Mouse (Mus musculus) hindbrain, embryonic 16.5 days (tissue): Measurements from ENCODE around the gene Bicral. TPM values are rescaled to one million over a fixed set of nuclear protein-coding genes. Genes with fewer than 3 reads are reported as not detected.
A peak's percentile ranks its signal among the peaks of the same experiment; 100 is the strongest.

Experiments used
- ATAC-seq: fragments of 200-750 bp; cut with Nextera tagmentation; 2 replicates; pipeline ENCODE4 v1.8.0; 2017; ENCODE audit warnings: moderate TSS enrichment, moderate library complexity
- H3K27ac ChIP-seq: fragments of 300-500 bp; sonication (generic); 2 replicates; pipeline ENCODE4 v1.5.1; 2014; ENCODE audit warnings: low read depth, mild to moderate bottlenecking, control low read depth, low read length, moderate library complexity
- H3K27me3 ChIP-seq: fragments of 300-500 bp; sonication (generic); replicated peaks from 2 replicates; pipeline ENCODE4 v1.6.1; 2014; ENCODE audit warnings: low read length; ENCODE audit not compliant: control insufficient read depth, insufficient read depth
- H3K36me3 ChIP-seq: fragments of 300-500 bp; sonication (generic); 2 replicates; pipeline ENCODE4 v1.6.1; 2014; ENCODE audit warnings: mild to moderate bottlenecking, low read length, moderate library complexity, mixed read lengths; ENCODE audit not compliant: control insufficient read depth, insufficient read depth
- H3K4me1 ChIP-seq: fragments of 300-500 bp; sonication (generic); 2 replicates; pipeline ENCODE4 v1.6.1; 2014; ENCODE audit warnings: low read depth, low read length; ENCODE audit not compliant: control insufficient read depth, insufficient read depth
- H3K4me2 ChIP-seq: fragments of 300-500 bp; sonication (generic); 2 replicates; pipeline ENCODE4 v1.6.1; 2014; ENCODE audit warnings: mild to moderate bottlenecking, low read length, control low read depth, moderate library complexity
- H3K4me3 ChIP-seq: fragments of 300-500 bp; sonication (generic); 2 replicates; pipeline ENCODE4 v1.5.1; 2014; ENCODE audit warnings: mild to moderate bottlenecking, low read length, control low read depth, moderate library complexity
- H3K9ac ChIP-seq: fragments of 300-500 bp; sonication (generic); 2 replicates; pipeline ENCODE4 v1.6.1; 2014; ENCODE audit warnings: low read depth, mild to moderate bottlenecking, control low read depth, low read length, moderate library complexity
- H3K9me3 ChIP-seq: fragments of 300-500 bp; sonication (generic); 2 replicates; pipeline ENCODE4 v1.6.1; 2014; ENCODE audit warnings: mild to moderate bottlenecking, low read length, moderate library complexity; ENCODE audit not compliant: control insufficient read depth
- WGBS: fragments of 180-500 bp; shearing (Covaris S2); extraction: QIAGEN DNeasy Blood & Tissue Kit; methylation state at CpG from one replicate; pipeline ENCODE4 v1.1.7; 2014; 5-methylcytosine and 5-hydroxymethylcytosine counted together
- polyA plus RNA-seq: library from polyadenylated mRNA; unstranded; fragments of >200 nt; fragmentation: Nextera tagmentation; extraction: Ambion mirVana; gene quantifications from 2 replicates; pipeline ENCODE4 v1.2.1, GENCODE M21; 2015

The Bicral gene
- polyA plus RNA-seq, 1 experiment from 2014 or later, result 6.0 TPM

DNA sequence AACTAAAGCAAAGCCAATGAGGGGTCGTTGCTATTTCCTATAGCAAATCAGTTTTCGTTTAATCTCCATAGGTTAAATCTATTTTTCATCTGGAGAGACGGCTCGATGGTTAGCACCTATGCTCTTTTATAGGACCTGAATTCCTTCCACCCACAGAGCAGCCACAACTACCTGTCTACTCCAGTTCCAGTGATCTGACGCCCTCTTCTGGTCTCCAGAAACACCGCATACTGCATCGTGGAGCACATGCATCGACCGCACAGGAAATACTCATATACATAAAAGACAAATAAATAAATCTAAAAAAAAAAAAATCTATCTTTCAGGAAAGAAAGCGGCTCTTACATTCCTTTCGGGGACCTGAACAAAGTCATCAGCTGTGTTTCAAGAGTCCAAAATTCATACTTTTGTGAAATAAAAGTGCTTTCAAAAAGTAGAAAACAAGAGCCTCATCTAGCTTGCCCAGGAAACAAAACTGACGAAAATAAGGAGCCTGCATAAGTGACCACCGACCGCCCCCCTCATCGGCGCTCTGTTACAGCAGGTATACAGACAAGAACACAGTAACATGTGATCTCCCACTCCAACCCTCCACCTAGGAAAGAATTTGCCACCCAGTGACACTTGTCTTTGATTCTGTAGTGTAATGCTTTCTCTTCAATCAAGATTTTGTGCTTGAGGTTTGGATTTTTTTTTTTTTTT lies 30.4 kb upstream of the Bicral start:
- no peak for ATAC-seq
- 34% methylated on average over 16 of the region's 16 CpGs for WGBS
- Histone ChIP-seq H3K4me2 (peak overlapping the region; percentile 69), H3K9ac (peak overlapping the region; percentile 74), H3K4me3 (peak overlapping the region; percentile 53), H3K9me3 (no peaks in the 10 kb centered on the region), H3K4me1 (peaks cover 24% of the 10 kb centered on the region), H3K27ac (peak overlapping the region; percentile 94), H3K36me3 (0 out of 2 replicates have a peak, but pooled peaks cover 2% of the 10 kb centered on the region), H3K27me3 (no peaks in the 10 kb centered on the region)

GRCm38 (mm10) chr17:46885910-46886643 lies 27.8 kb upstream of the Bicral start:
- no peak overlapping the region for H3K27ac ChIP-seq
- peaks cover 5% of the 10 kb centered on the region; the same call in 1 of the 2 replicates for H3K4me1 ChIP-seq
- no peak overlapping the region for H3K4me3 ChIP-seq
- H3K4me2 ChIP-seq, result no peak overlapping the region
- no peaks in the 10 kb centered on the region for H3K36me3 ChIP-seq
- 63% methylated on average over 17 of the region's 17 CpGs for WGBS
- H3K27me3 ChIP-seq, result no peaks in the 10 kb centered on the region
- H3K9ac ChIP-seq, result no peak overlapping the region
- H3K9me3 ChIP-seq, result no peaks in the 10 kb centered on the region
- ATAC-seq, result no peak

DNA sequence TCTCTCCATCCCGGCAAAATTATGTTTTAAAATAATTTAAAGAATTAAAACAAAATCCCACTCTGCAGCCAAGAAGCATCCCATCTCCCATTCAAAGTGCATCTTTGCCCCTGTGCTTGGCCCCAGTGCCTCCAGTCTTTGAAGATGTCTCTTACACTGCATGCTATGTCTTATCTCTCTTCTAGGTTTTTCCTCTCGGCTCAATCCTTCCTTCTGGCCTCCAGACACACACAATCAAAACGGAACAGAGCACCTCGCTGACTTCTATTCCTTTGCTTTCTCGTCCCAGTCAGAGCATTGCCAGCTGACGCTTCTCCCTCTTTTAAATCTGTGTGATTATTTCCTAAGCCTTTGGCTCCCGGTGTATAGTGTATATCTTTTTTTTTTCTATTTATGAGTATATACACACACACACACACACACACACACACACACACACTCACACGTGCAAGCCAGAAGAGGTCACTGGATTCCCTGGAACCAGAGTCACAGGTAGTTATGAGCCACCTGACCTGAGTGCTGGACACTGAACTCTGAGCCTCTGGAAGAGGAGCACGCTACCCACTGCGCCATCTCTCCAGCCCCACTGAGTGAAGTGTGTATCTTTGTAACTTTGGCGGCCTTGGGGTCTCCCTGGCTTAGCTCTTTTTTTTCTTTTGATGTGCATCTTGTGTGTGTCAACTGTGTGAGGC lies 27.1 kb upstream of the Bicral start:
- H3K27ac ChIP-seq, result no peak overlapping the region
- H3K4me2 ChIP-seq, result no peak overlapping the region
- no peak for ATAC-seq
- H3K9me3 ChIP-seq, result no peaks in the 10 kb centered on the region
- 86% methylated on average over 11 of the region's 11 CpGs for WGBS
- no peaks in the 10 kb centered on the region for H3K27me3 ChIP-seq
- no peak overlapping the region for H3K4me3 ChIP-seq
- H3K36me3 ChIP-seq, result no peaks in the 10 kb centered on the region
- H3K9ac ChIP-seq, result no peak overlapping the region
- H3K4me1 ChIP-seq, result peaks cover 5% of the 10 kb centered on the region; the same call in 1 of the 2 replicates

DNA sequence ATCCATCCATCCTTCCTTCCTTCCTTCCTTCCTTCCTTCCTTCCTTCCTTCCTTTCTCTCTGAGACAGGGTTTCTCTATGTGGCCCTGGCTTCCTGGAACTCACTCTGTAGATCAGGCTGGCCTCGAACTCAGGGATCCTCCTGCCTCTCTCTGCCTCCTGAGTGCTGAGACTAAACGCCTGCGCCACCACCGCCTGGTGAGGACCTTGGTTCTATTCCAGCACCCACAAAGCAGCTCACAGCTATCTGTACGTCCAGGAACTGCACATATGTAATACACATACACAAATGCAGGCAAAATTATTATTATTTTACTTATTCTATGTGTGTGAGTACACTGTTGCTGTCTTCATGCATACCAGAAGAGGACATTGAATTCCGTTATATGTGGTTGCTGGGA lies 26.5 kb upstream of the Bicral start:
- no peak for ATAC-seq
- Histone ChIP-seq H3K27ac (no peak overlapping the region), H3K9ac (no peak overlapping the region), H3K9me3 (no peaks in the 10 kb centered on the region), H3K4me1 (peaks cover 8% of the 10 kb centered on the region), H3K27me3 (no peaks in the 10 kb centered on the region), H3K4me3 (no peak overlapping the region), H3K4me2 (no peak overlapping the region), H3K36me3 (no peaks in the 10 kb centered on the region)
- WGBS, result 95% methylated on average over 6 of the region's 6 CpGs

DNA sequence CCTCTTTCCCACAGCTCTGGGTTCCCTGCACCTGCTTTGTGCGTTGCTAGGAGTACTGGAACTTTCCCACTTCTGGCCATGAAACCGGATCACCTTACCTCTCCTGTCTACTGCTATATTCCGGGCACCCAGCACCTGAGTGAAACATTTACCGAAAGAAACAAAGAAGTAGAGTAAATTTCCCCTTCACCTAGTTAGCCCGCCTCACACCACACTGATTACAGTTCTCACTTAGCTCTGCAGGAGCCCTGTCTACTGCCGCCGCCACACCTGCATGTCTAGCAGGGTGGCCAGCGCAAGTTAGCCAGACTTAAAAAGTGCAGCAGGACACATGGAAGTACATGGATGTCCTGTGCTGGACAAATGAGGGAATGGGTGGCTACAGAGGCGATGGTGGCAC lies 24.8 kb upstream of the Bicral start:
- H3K4me3 ChIP-seq, result no peak overlapping the region
- peaks cover 8% of the 10 kb centered on the region; the same call in 1 of the 2 replicates for H3K4me1 ChIP-seq
- no peak for ATAC-seq
- no peak overlapping the region for H3K27ac ChIP-seq
- no peak overlapping the region for H3K4me2 ChIP-seq
- WGBS, result 90% methylated on average over 9 of the region's 9 CpGs
- H3K9me3 ChIP-seq, result no peaks in the 10 kb centered on the region
- H3K36me3 ChIP-seq, result no peaks in the 10 kb centered on the region
- no peaks in the 10 kb centered on the region for H3K27me3 ChIP-seq
- H3K9ac ChIP-seq, result no peak overlapping the region

DNA sequence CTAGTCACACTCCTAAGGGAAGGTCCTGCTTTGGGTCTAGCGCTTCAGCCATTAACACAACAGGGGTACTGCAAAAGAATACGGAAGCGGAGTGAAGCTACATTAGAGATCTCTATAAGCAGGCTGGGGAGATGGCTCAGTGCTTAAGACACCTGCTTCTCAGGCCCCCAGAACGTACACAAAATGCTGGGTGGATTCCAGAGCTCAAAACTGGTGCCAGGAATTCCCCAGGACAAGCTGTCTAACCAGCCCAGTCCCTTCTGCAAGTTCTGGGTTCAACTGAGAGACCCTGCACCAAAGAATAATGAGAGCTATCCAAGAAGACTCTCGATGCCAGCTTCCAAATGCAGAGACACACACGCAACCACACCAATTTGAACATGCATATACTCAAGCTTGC lies 23.4 kb upstream of the Bicral start:
- 89% methylated on average over 6 of the region's 6 CpGs for WGBS
- H3K4me1 ChIP-seq, result peaks cover 8% of the 10 kb centered on the region; the same call in 1 of the 2 replicates
- no peaks in the 10 kb centered on the region for H3K9me3 ChIP-seq
- H3K27me3 ChIP-seq, result no peaks in the 10 kb centered on the region
- H3K27ac ChIP-seq, result no peak overlapping the region
- H3K4me2 ChIP-seq, result no peak overlapping the region
- H3K36me3 ChIP-seq, result no peaks in the 10 kb centered on the region
- no peak overlapping the region for H3K9ac ChIP-seq
- ATAC-seq, result no peak
- H3K4me3 ChIP-seq, result no peak overlapping the region

GRCm38 (mm10) chr17:46880322-46880721 lies 22.0 kb upstream of the Bicral start:
- no peak overlapping the region for H3K4me3 ChIP-seq
- H3K9ac ChIP-seq, result no peak overlapping the region
- no peaks in the 10 kb centered on the region for H3K36me3 ChIP-seq
- no peaks in the 10 kb centered on the region for H3K9me3 ChIP-seq
- no peaks in the 10 kb centered on the region for H3K27me3 ChIP-seq
- H3K4me1 ChIP-seq, result peaks cover 4% of the 10 kb centered on the region; the same call in 1 of the 2 replicates
- no peak for ATAC-seq
- WGBS, result 77% methylated on average over 2 of the region's 2 CpGs
- no peak overlapping the region for H3K4me2 ChIP-seq
- H3K27ac ChIP-seq, result no peak overlapping the region

DNA sequence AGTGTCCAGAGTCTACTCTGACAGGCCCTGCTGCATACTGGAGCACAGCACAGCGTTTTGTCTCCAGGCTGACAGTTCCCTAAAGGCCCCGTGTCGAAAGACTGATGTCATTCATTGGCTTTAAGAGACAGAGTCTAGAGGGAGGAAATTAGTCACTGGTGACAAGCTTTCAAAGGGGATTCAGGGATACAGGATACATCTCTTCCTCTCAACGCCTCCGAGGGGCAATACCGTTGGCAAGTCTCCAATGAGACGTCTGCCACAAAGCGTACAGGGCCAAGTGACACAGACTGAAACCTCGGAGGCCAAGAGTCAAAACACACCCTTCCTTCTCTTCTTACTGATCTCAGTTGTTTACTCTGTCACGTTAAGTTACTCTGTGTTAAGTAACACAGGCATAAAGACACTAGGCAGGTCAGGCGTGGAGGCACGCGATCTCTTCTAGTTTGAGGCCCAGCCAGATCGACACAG lies 21.6 kb upstream of the Bicral start:
- Histone ChIP-seq H3K27ac (0 out of 2 replicates have a peak overlapping the region, but pooled peaks have one; percentile 23), H3K9ac (peak overlapping the region; percentile 13; the same call in 1 of the 2 replicates), H3K4me1 (peaks cover 4% of the 10 kb centered on the region; the same call in 1 of the 2 replicates), H3K9me3 (no peaks in the 10 kb centered on the region), H3K4me3 (no peak overlapping the region), H3K36me3 (no peaks in the 10 kb centered on the region), H3K27me3 (no peaks in the 10 kb centered on the region), H3K4me2 (no peak overlapping the region)
- 27% methylated on average over 14 of the region's 14 CpGs for WGBS
- ATAC-seq, result peak; percentile 69

- H3K9me3 ChIP-seq, result no peaks in the 10 kb centered on the region
- no peak for ATAC-seq
- no peak overlapping the region for H3K9ac ChIP-seq
- H3K4me1 ChIP-seq, result peaks cover 4% of the 10 kb centered on the region; the same call in 1 of the 2 replicates
- 63% methylated on average over 5 of the region's 5 CpGs for WGBS
- no peaks in the 10 kb centered on the region for H3K27me3 ChIP-seq
- no peak overlapping the region for H3K27ac ChIP-seq
- no peak overlapping the region for H3K4me2 ChIP-seq
- no peaks in the 10 kb centered on the region for H3K36me3 ChIP-seq
- no peak overlapping the region for H3K4me3 ChIP-seq
Observed at GRCm38 (mm10) chr17:46877061-46877460, 18.8 kb upstream of the Bicral start.
